Mouse (Mus musculus): ENCODE measurements around the gene Ttyh1. TPM values are rescaled to one million over a fixed set of nuclear protein-coding genes. Genes with fewer than 3 reads are reported as not detected.

Ttyh1 gene
- polyA plus RNA-seq, 2 experiments from 2014 or later, result 0.60 to 0.69 TPM

Other genes starting within 250 kb of the Ttyh1 start
- not detected for gene Gm14548, start 221.3 kb upstream of the Ttyh1 start, polyA plus RNA-seq (2017; shearing (Covaris generic))
- gene Lilra6, start 203.9 kb upstream of the Ttyh1 start, polyA plus RNA-seq (2017; shearing (Covaris generic)), result under 1 TPM in 1 of 2 experiments, not detected in 1; 0.46 TPM
- gene Lair1, start 56.2 kb upstream of the Ttyh1 start, polyA plus RNA-seq (2017; shearing (Covaris generic)), result 1 to 10 TPM; 4.5 to 6.5 TPM
- gene Leng8, start 17.6 kb downstream of the Ttyh1 start, polyA plus RNA-seq (2017; shearing (Covaris generic)), result 10 to 100 TPM; 23.4 to 27.4 TPM
- gene Leng9, start 31.0 kb downstream of the Ttyh1 start, polyA plus RNA-seq (2017; shearing (Covaris generic)), result 10 to 100 TPM in 1 of 2 experiments, 1 to 10 TPM in 1; 7.5 to 12.3 TPM
- gene Cdc42ep5, start 45.5 kb downstream of the Ttyh1 start, polyA plus RNA-seq (2017; shearing (Covaris generic)), result not detected
- gene Lilra5, start 118.3 kb downstream of the Ttyh1 start, polyA plus RNA-seq (2017; shearing (Covaris generic)), result not detected
- gene Ncr1, start 218.3 kb downstream of the Ttyh1 start, polyA plus RNA-seq (2017; shearing (Covaris generic)), result not detected